Mouse (Mus musculus) ES-E14 (cell line): ENCODE measurements around the gene Slc35f1.

Experiments used
- HCFC1 ChIP-seq: IDR thresholded peaks from 2 replicates; pipeline ENCODE4 v1.6.1; 2012; ENCODE audit warnings: low read length, inconsistent platforms, borderline replicate concordance; ENCODE audit not compliant: insufficient read depth
- MAFK ChIP-seq: IDR thresholded peaks from 2 replicates; pipeline ENCODE4 v1.6.1; 2014; ENCODE audit warnings: mild to moderate bottlenecking, low read depth, low read length, inconsistent platforms; ENCODE audit not compliant: insufficient read depth
- ZNF384 ChIP-seq: IDR thresholded peaks from 2 replicates; pipeline ENCODE4 v1.6.1; 2012; ENCODE audit warnings: low read depth, low read length, inconsistent platforms

GRCm38 (mm10) chr10:52758589-52758988 lies 68.3 kb downstream of the Slc35f1 start:
- no peak for TF ChIP-seq HCFC1
- TF ChIP-seq ZNF384: no peak
- no peak for TF ChIP-seq MAFK
